Mouse (Mus musculus) embryonic facial prominence, embryonic 14.5 days (tissue): ENCODE measurements around the gene Gm3409. TPM values are rescaled to one million over a fixed set of nuclear protein-coding genes. Genes with fewer than 3 reads are reported as not detected.
"Not testable (repeated sequence)": the region's sequence is repeated elsewhere in the genome, so short reads cannot be mapped to it uniquely, and the experiment has no call there.

Experiments
- ATAC-seq: fragments of 200-750 bp; cut with Nextera tagmentation; 2 replicates; pipeline ENCODE4 v1.8.0; 2017; ENCODE audit warnings: low read depth, moderate number of reproducible peaks, moderate TSS enrichment
- DNase-seq: peaks from one replicate; pipeline ENCODE4 v3.0.0-alpha.2; 2015; ENCODE audit warnings: low spot score
- H3K27ac ChIP-seq: fragments of 300-500 bp; sonication (generic); replicated peaks from 2 replicates; pipeline ENCODE4 v1.5.1; 2014; ENCODE audit warnings: low read depth, mild to moderate bottlenecking, low read length, moderate library complexity
- H3K27me3 ChIP-seq: fragments of 300-500 bp; sonication (generic); replicated peaks from 2 replicates; pipeline ENCODE4 v1.6.1; 2014; ENCODE audit warnings: low read length; ENCODE audit not compliant: control insufficient read depth, insufficient read depth
- H3K36me3 ChIP-seq: fragments of 300-500 bp; sonication (generic); 2 replicates; pipeline ENCODE4 v1.6.1; 2014; ENCODE audit warnings: low read length, mixed read lengths; ENCODE audit not compliant: control insufficient read depth, insufficient read depth
- H3K4me1 ChIP-seq: fragments of 300-500 bp; sonication (generic); 2 replicates; pipeline ENCODE4 v1.6.1; 2014; ENCODE audit warnings: antibody characterized with exemption, low read length; ENCODE audit not compliant: control insufficient read depth, insufficient read depth
- H3K4me2 ChIP-seq: fragments of 300-500 bp; sonication (generic); 2 replicates; pipeline ENCODE4 v1.6.1; 2014; ENCODE audit warnings: low read depth, mild to moderate bottlenecking, low read length, moderate library complexity, mixed read lengths
- H3K4me3 ChIP-seq: fragments of 300-500 bp; sonication (generic); 2 replicates; pipeline ENCODE4 v1.5.1; 2014; ENCODE audit warnings: low read depth, mild to moderate bottlenecking, low read length
- H3K9ac ChIP-seq: fragments of 300-500 bp; sonication (generic); 2 replicates; pipeline ENCODE4 v1.6.1; 2014; ENCODE audit warnings: low read depth, mild to moderate bottlenecking, low read length, moderate library complexity, mixed read lengths
- H3K9me3 ChIP-seq: fragments of 300-500 bp; sonication (generic); 2 replicates; pipeline ENCODE4 v1.6.1; 2016; ENCODE audit warnings: low read length; ENCODE audit not compliant: control insufficient read depth
- WGBS: fragments of 180-500 bp; shearing (Covaris S2); extraction: QIAGEN DNeasy Blood & Tissue Kit; methylation state at CpG from one replicate; pipeline ENCODE4 v1.1.7; 2014; 5-methylcytosine and 5-hydroxymethylcytosine counted together
- polyA plus RNA-seq: library from polyadenylated mRNA; unstranded; fragments of >200 nt; fragmentation: Nextera tagmentation; extraction: Ambion mirVana; gene quantifications from 2 replicates; pipeline ENCODE4 v1.2.1, GENCODE M21; 2014

The Gm3409 gene
- polyA plus RNA-seq: not detected in 2 replicates

GRCm38 (mm10) chr5:146537347-146537746, at the start of gene Gm3409:
Gene Gm3409, plus strand, starts transcription at chr5:146537647.
- H3K4me3 ChIP-seq, H3K4me2 ChIP-seq, H3K27ac ChIP-seq, H3K9ac ChIP-seq, H3K27me3 ChIP-seq, DNase-seq, H3K36me3 ChIP-seq, H3K4me1 ChIP-seq, ATAC-seq, H3K9me3 ChIP-seq: not testable (repeated sequence)
- WGBS: 100% methylated on average over 1 of the region's 3 CpGs

GRCm38 (mm10) chr5:146488959-146489358, 48.5 kb upstream of the Gm3409 start:
- not testable (repeated sequence) for H3K4me2 ChIP-seq, H3K4me1 ChIP-seq, ATAC-seq, H3K27ac ChIP-seq, H3K36me3 ChIP-seq, H3K27me3 ChIP-seq, H3K9ac ChIP-seq, H3K4me3 ChIP-seq, H3K9me3 ChIP-seq
- WGBS: 14% methylated on average over 3 of the region's 4 CpGs
- peak; percentile 4 for DNase-seq

- not testable (repeated sequence) for H3K4me2 ChIP-seq, ATAC-seq, H3K4me3 ChIP-seq, H3K4me1 ChIP-seq, DNase-seq, H3K27ac ChIP-seq, H3K27me3 ChIP-seq, H3K9me3 ChIP-seq, H3K9ac ChIP-seq, H3K36me3 ChIP-seq
- WGBS: no CpG with 5 or more reads among the region's 5 CpGs
Observed at GRCm38 (mm10) chr5:146491063-146491462, 46.4 kb upstream of the Gm3409 start, which contains the start of gene Gm6370. Gene Gm6370, plus strand, starts transcription at chr5:146491363.

- ATAC-seq, H3K4me3 ChIP-seq, H3K27ac ChIP-seq, H3K36me3 ChIP-seq, H3K9me3 ChIP-seq, H3K9ac ChIP-seq, H3K27me3 ChIP-seq, H3K4me1 ChIP-seq, DNase-seq, H3K4me2 ChIP-seq: not testable (repeated sequence)
- WGBS: no CpG with 5 or more reads among the region's 5 CpGs
Observed at GRCm38 (mm10) chr5:146502099-146502498, 35.3 kb upstream of the Gm3409 start, which contains the start of gene 4930449I24Rik. Gene 4930449I24Rik, plus strand, starts transcription at chr5:146502399.

GRCm38 (mm10) chr5:146513823-146514222, 23.6 kb upstream of the Gm3409 start, which contains the start of gene Gm3402:
Gene Gm3402, plus strand, starts transcription at chr5:146514123.
- not testable (repeated sequence) for H3K9me3 ChIP-seq, DNase-seq, H3K9ac ChIP-seq, H3K27ac ChIP-seq, H3K4me3 ChIP-seq, H3K4me1 ChIP-seq, H3K36me3 ChIP-seq, H3K27me3 ChIP-seq, ATAC-seq, H3K4me2 ChIP-seq
- no CpG with 5 or more reads among the region's 5 CpGs for WGBS

GRCm38 (mm10) chr5:146525501-146525900, 11.9 kb upstream of the Gm3409 start, which contains the start of gene Gm3404:
Gene Gm3404, plus strand, starts transcription at chr5:146525801.
- not testable (repeated sequence) for H3K27ac ChIP-seq, ATAC-seq, H3K9ac ChIP-seq, H3K9me3 ChIP-seq, H3K4me3 ChIP-seq, H3K4me2 ChIP-seq, H3K27me3 ChIP-seq, DNase-seq, H3K4me1 ChIP-seq, H3K36me3 ChIP-seq
- no CpG with 5 or more reads among the region's 3 CpGs for WGBS

GRCm38 (mm10) chr5:146555836-146556235, 18.4 kb downstream of the Gm3409 start, which contains the start of gene Gm3415:
Gene Gm3415, plus strand, starts transcription at chr5:146556136.
- not testable (repeated sequence) for H3K4me3 ChIP-seq

GRCm38 (mm10) chr5:146564259-146564658, 26.8 kb downstream of the Gm3409 start:
- Histone ChIP-seq H3K9me3 (no peaks in the 10 kb centered on the region), H3K36me3 (no peaks in the 10 kb centered on the region), H3K9ac (no peak overlapping the region), H3K4me2 (no peak overlapping the region), H3K4me3 (no peak overlapping the region), H3K27me3 (no peaks in the 10 kb centered on the region), H3K4me1 (no peaks in the 10 kb centered on the region), H3K27ac (no peak overlapping the region)
- WGBS: 79% methylated on average over 1 of the region's 1 CpGs
- ATAC-seq (no peak), DNase-seq (no peak)

More at GRCm38 (mm10) chr5:146555836-146556235, 18.4 kb downstream of the Gm3409 start, which contains the start of gene Gm3415:
- H3K4me1 ChIP-seq, H3K9ac ChIP-seq, H3K9me3 ChIP-seq, DNase-seq, H3K36me3 ChIP-seq, H3K27me3 ChIP-seq, ATAC-seq, H3K27ac ChIP-seq, H3K4me2 ChIP-seq: not testable (repeated sequence)
- no CpG with 5 or more reads among the region's 3 CpGs for WGBS

- Histone ChIP-seq H3K4me1 (no peaks in the 10 kb centered on the region), H3K9ac (no peak overlapping the region), H3K27me3 (no peaks in the 10 kb centered on the region), H3K9me3 (no peaks in the 10 kb centered on the region), H3K36me3 (no peaks in the 10 kb centered on the region), H3K27ac (no peak overlapping the region), H3K4me3 (no peak overlapping the region), H3K4me2 (no peak overlapping the region)
- WGBS: 55% methylated on average over 4 of the region's 4 CpGs
- no peak for ATAC-seq
- DNase-seq: peak; percentile 16
Observed at GRCm38 (mm10) chr5:146567054-146567453, 29.6 kb downstream of the Gm3409 start.
